Mouse (Mus musculus): ENCODE results near the gene Pex11g. TPM values are rescaled to one million over a fixed set of nuclear protein-coding genes. Genes with fewer than 3 reads are reported as not detected.

Pex11g gene
- total and polyA plus RNA-seq, 3 experiments = 1.3 to 5.9 (median 2.7) TPM

- Histone ChIP-seq H3K36me3 (replicated peaks in 1 of 2; ENCODE audit: control insufficient read depth in 1 of 2, insufficient read depth in 1 of 2, low read length in 1 of 2) (no peaks in the 10 kb centered on the region), H3K79me2 (replicated peaks; ENCODE audit: control insufficient read depth, extremely low read depth, insufficient read depth, poor library complexity, severe bottlenecking) (no peaks in the 10 kb centered on the region), H3K4me2 (ENCODE audit: insufficient read depth, low read depth, poor library complexity, severe bottlenecking) (no peak overlapping the region), H3K9ac (ENCODE audit: insufficient read depth, low read depth) (no peak overlapping the region), H3K27me3 (replicated peaks) (no peaks in the 10 kb centered on the region), H3K27ac (ENCODE audit: insufficient read depth, low read depth) (no peak overlapping the region), H3K4me3 (replicated peaks in 1 of 3; ENCODE audit: low read depth in 2 of 3, low read length in 2 of 3, poor library complexity in 1 of 3) (no peak overlapping the region), H3K9me3 (replicated peaks; ENCODE audit: low read length) (no peaks in the 10 kb centered on the region), H3K4me1 (ENCODE audit: control insufficient read depth in 1 of 2, insufficient read depth in 2 of 2) (no peaks in the 10 kb centered on the region)
- no peak for DNase-seq (ENCODE audit: extremely low read depth)
- TF ChIP-seq SIN3A (IDR thresholded peaks at IDR 0.05; ENCODE audit: low read length) (no peak), ZMIZ1 (IDR thresholded peaks at IDR 0.05; ENCODE audit: low read depth, low read length) (no peak), JUND (conservative IDR thresholded peaks at IDR 0.05; ENCODE audit: low read depth, low read length) (no peak), CHD2 (IDR thresholded peaks at IDR 0.05; ENCODE audit: low read length) (no peak), USF2 (conservative IDR thresholded peaks at IDR 0.05; ENCODE audit: low read depth, low read length) (no peak), CHD1 (IDR thresholded peaks at IDR 0.05; ENCODE audit: low read depth, low read length) (no peak)
- dilution Hi-C loops (cut with MboI; ENCODE audit: extremely low pct_ligation_motif_present, extremely low pct_unique_long_range_greater_than_20kb, low sequenced_read_pairs) (no loop called here), in situ Hi-C loops (cut with MboI; ENCODE audit: low pct_ligation_motif_present, low pct_unique_long_range_greater_than_20kb, low sequenced_read_pairs) (no loop called here)
These were observed 37.5 kb downstream of the Pex11g start for GRCm38 (mm10) chr8:3429966-3430365.

DNA sequence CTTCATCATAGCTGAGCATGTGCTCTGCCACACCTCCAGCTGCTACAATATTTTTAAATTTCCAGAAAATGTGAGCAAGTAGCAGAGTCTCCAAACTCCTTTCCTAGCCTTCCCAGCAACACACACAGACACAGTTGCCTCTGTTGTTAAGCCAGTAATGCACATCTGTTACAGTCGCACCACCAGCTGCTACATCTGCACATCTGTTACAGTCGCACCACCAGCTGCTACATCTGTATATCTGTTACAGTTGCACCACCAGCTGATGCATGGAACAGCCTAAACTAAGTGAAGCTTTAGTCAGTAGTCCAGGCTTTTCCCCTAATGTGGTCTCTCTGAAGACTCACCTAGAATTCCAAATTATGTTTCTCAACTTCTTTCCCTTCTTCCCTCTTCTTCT is 39.1 kb downstream of the Pex11g start:
- in situ Hi-C loops (cut with MboI; ENCODE audit: low pct_ligation_motif_present, low pct_unique_long_range_greater_than_20kb, low sequenced_read_pairs) = no loop called here
- dilution Hi-C loops (cut with MboI; ENCODE audit: extremely low pct_ligation_motif_present, extremely low pct_unique_long_range_greater_than_20kb, low sequenced_read_pairs) = no loop called here
- TF ChIP-seq ZC3H11A (IDR thresholded peaks at IDR 0.05; ENCODE audit: low read depth, low read length) = no peak
- TF ChIP-seq GABPA (IDR thresholded peaks at IDR 0.05; ENCODE audit: insufficient replicate concordance, low read depth, low read length) = no peak
- TF ChIP-seq HCFC1 (IDR thresholded peaks at IDR 0.05; ENCODE audit: low read depth, low read length) = no peak
- TF ChIP-seq SMC3 (IDR thresholded peaks at IDR 0.05; ENCODE audit: low read depth, low read length) = no peak
- TF ChIP-seq MAZ (IDR thresholded peaks at IDR 0.05; ENCODE audit: low read depth, low read length) = no peak
- TF ChIP-seq E2F4 (IDR thresholded peaks at IDR 0.05; ENCODE audit: insufficient replicate concordance, low read depth, low read length) = no peak
- Histone ChIP-seq H3K4me3 (replicated peaks in 1 of 3; ENCODE audit: low read depth in 2 of 3, low read length in 2 of 3, poor library complexity in 1 of 3) (no peak overlapping the region), H3K27ac (ENCODE audit: insufficient read depth, low read depth) (no peak overlapping the region), H3K4me1 (ENCODE audit: control insufficient read depth in 1 of 2, insufficient read depth in 2 of 2) (no peaks in the 10 kb centered on the region), H3K27me3 (replicated peaks) (no peaks in the 10 kb centered on the region), H3K9ac (ENCODE audit: insufficient read depth, low read depth) (no peak overlapping the region), H3K4me2 (ENCODE audit: insufficient read depth, low read depth, poor library complexity, severe bottlenecking) (no peak overlapping the region), H3K9me3 (replicated peaks; ENCODE audit: low read length) (no peaks in the 10 kb centered on the region), H3K79me2 (replicated peaks; ENCODE audit: control insufficient read depth, extremely low read depth, insufficient read depth, poor library complexity, severe bottlenecking) (no peaks in the 10 kb centered on the region), H3K36me3 (replicated peaks in 1 of 2; ENCODE audit: control insufficient read depth in 1 of 2, insufficient read depth in 1 of 2, low read length in 1 of 2) (no peaks in the 10 kb centered on the region)
- no peak for DNase-seq (ENCODE audit: extremely low read depth)

DNA sequence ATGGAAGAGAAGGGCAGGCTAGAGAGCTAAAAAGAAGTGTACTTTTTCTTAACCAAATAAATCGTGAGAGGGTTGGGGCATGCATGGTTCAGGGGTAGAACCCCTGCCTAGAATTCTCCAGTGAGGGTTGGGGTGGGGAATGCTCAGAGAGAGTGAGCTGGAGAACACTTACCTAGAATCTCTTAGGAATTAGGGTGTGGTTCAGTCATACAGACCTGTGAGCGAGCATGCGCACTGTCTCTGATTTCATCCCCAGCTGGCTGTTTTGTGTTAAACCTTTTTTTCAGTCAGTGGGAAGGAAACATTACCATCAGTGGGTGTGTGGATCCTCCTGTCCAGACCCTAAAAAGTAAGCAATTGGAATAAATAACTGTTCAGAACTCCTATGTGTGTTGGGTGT is 41.3 kb downstream of the Pex11g start:
- in situ Hi-C loops (cut with MboI; ENCODE audit: low pct_ligation_motif_present, low pct_unique_long_range_greater_than_20kb, low sequenced_read_pairs) = no loop called here
- dilution Hi-C loops (cut with MboI; ENCODE audit: extremely low pct_ligation_motif_present, extremely low pct_unique_long_range_greater_than_20kb, low sequenced_read_pairs) = no loop called here

More for the DNA sequence above, 41.3 kb downstream of the Pex11g start:
- H3K4me1 ChIP-seq (ENCODE audit: control insufficient read depth in 1 of 2, insufficient read depth in 2 of 2) = no peaks in the 10 kb centered on the region
- no peak overlapping the region for H3K9ac ChIP-seq (ENCODE audit: insufficient read depth, low read depth)
- no peaks in the 10 kb centered on the region for H3K9me3 ChIP-seq (replicated peaks; ENCODE audit: low read length)
- H3K4me2 ChIP-seq (ENCODE audit: insufficient read depth, low read depth, poor library complexity, severe bottlenecking) = no peak overlapping the region
- DNase-seq (ENCODE audit: extremely low read depth) = no peak
- no peaks in the 10 kb centered on the region for H3K79me2 ChIP-seq (replicated peaks; ENCODE audit: control insufficient read depth, extremely low read depth, insufficient read depth, poor library complexity, severe bottlenecking)
- no peak overlapping the region for H3K4me3 ChIP-seq (replicated peaks in 1 of 3; ENCODE audit: low read depth in 2 of 3, low read length in 2 of 3, poor library complexity in 1 of 3)
- no peaks in the 10 kb centered on the region for H3K36me3 ChIP-seq (replicated peaks in 1 of 2; ENCODE audit: control insufficient read depth in 1 of 2, insufficient read depth in 1 of 2, low read length in 1 of 2)
- TF ChIP-seq MYC (IDR thresholded peaks at IDR 0.05; ENCODE audit: low read depth, low read length) (no peak), MAZ (IDR thresholded peaks at IDR 0.05; ENCODE audit: low read depth, low read length) (no peak), SIN3A (IDR thresholded peaks at IDR 0.05; ENCODE audit: low read length) (no peak), POLR2AphosphoS2 (IDR thresholded peaks at IDR 0.05; ENCODE audit: low read depth, low read length) (no peak), MAFK (IDR thresholded peaks at IDR 0.05; ENCODE audit: insufficient replicate concordance, low read length) (no peak), CHD2 (IDR thresholded peaks at IDR 0.05; ENCODE audit: low read length) (no peak), CHD1 (IDR thresholded peaks at IDR 0.05; ENCODE audit: low read depth, low read length) (no peak), PAX5 (IDR thresholded peaks at IDR 0.05; ENCODE audit: low read length) (no peak), USF1 (IDR thresholded peaks at IDR 0.05; ENCODE audit: low read depth, low read length) (no peak), GABPA (IDR thresholded peaks at IDR 0.05; ENCODE audit: insufficient replicate concordance, low read depth, low read length) (no peak), RCOR1 (conservative IDR thresholded peaks at IDR 0.05; ENCODE audit: low read depth, low read length) (no peak), MAX (IDR thresholded peaks at IDR 0.05; ENCODE audit: low read length) (no peak), UBTF (IDR thresholded peaks at IDR 0.05; ENCODE audit: low read depth, low read length) (no peak), POLR2A (IDR thresholded peaks at IDR 0.05; ENCODE audit: low read depth, low read length) (no peak), ZC3H11A (IDR thresholded peaks at IDR 0.05; ENCODE audit: low read depth, low read length) (no peak), USF2 (conservative IDR thresholded peaks at IDR 0.05; ENCODE audit: low read depth, low read length) (no peak), ZMIZ1 (IDR thresholded peaks at IDR 0.05; ENCODE audit: low read depth, low read length) (no peak), IRF4 (IDR thresholded peaks at IDR 0.05; ENCODE audit: low read depth, low read length) (no peak), ELF1 (IDR thresholded peaks at IDR 0.05; ENCODE audit: low read depth, low read length) (no peak)
- no peaks in the 10 kb centered on the region for H3K27me3 ChIP-seq (replicated peaks)
- no peak overlapping the region for H3K27ac ChIP-seq (ENCODE audit: insufficient read depth, low read depth)

All from CH12.LX (cell line).